ENCODE assay signal across 19 mouse cellular contexts in the genomic region with DNA sequence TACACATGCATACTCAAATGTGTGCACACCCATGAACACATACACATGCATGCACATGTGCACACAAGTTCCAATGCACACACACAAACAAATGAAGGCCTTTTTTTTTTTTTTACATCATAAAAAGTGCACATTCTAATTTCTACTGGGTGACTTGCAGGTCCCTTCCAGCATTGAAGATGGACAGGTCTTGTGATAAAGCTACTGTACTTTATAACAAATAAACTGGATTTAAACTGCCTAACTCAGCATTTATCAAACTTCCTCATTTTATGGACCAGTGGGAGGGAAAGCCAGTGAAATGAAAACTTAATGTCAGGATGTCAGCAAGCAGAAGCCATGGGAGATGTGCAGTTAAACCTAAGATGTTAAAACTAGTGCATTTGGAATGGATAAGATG.
"Had no signal": no experiment of that assay in that cellular context is flagged by ENCODE, and none has a peak within 500 bp of the region (broad histone marks: within the 10 kb centered on the region; RNA-seq: fewer than 3 reads in every experiment).

No protein-coding gene starts in this region.

- H3K9me3 ChIP-seq: liver, embryonic 15.5 days; lung, embryonic 15.5 days; neural tube, embryonic 12.5 days; neural tube, embryonic 15.5 days had no signal

- H3K4me3 ChIP-seq: layer of hippocampus, adult 2 months; liver, embryonic 15.5 days; lung, embryonic 15.5 days; neural tube, embryonic 12.5 days; neural tube, embryonic 15.5 days had no signal

- H3K9ac ChIP-seq: liver, embryonic 15.5 days; lung, embryonic 15.5 days; neural tube, embryonic 12.5 days; neural tube, embryonic 15.5 days had no signal

- H3K4me2 ChIP-seq: lung, embryonic 15.5 days; midbrain, embryonic 11.5 days; neural tube, embryonic 12.5 days; neural tube, embryonic 15.5 days had no signal

- H3K27ac ChIP-seq: layer of hippocampus, adult 2 months; liver, embryonic 15.5 days; lung, embryonic 15.5 days; neural tube, embryonic 12.5 days; neural tube, embryonic 15.5 days had no signal

- DNase-seq: kidney, adult 11 months; kidney, adult 8-10 months; kidney, postnatal 14 days; layer of hippocampus, adult 9-11 months; lung, adult 18-20 months; lung, postnatal 10 days; lung, postnatal 36 days; midbrain, embryonic 14.5 days; right cerebral cortex, postnatal 14 days; right cerebral cortex, postnatal 4 days; thymus, adult 2 months; thymus, postnatal 14 days; thymus, postnatal 4 days had no signal

- H3K36me3 ChIP-seq: liver, embryonic 15.5 days; lung, embryonic 15.5 days; neural tube, embryonic 12.5 days; neural tube, embryonic 15.5 days had no signal
